Mouse (Mus musculus): ENCODE measurements around the gene Tarbp2. TPM values are rescaled to one million over a fixed set of nuclear protein-coding genes. Genes with fewer than 3 reads are reported as not detected.

Gene Tarbp2
- total and polyA plus RNA-seq, 2 experiments from 2014 or later, result 78.4 to 107 TPM

GRCm38 (mm10) chr15:102572081-102572480, 54.1 kb downstream of the Tarbp2 start:
- H3K27me3 ChIP-seq (ENCODE audit: insufficient read depth, low read length), result no peaks in the 10 kb centered on the region
- H3K4me3 ChIP-seq (ENCODE audit: low read depth, low read length), result no peak overlapping the region
- no peak overlapping the region for H3K4me2 ChIP-seq (ENCODE audit: low read depth, low read length, poor library complexity, severe bottlenecking)
- ATAC-seq (ENCODE audit: low FRiP score) (no peak), DNase-seq (ENCODE audit: low spot score) (no peak)
- no peaks in the 10 kb centered on the region for H3K4me1 ChIP-seq (ENCODE audit: insufficient read depth, low read length)
- TF ChIP-seq CTCF (IDR thresholded peaks at IDR 0.05), result no peak
- H3K36me3 ChIP-seq (ENCODE audit: insufficient read depth, low read length), result no peaks in the 10 kb centered on the region
- no peak overlapping the region for H3K9ac ChIP-seq (replicated peaks; ENCODE audit: low read length, poor library complexity, severe bottlenecking)
- H3K9me3 ChIP-seq (ENCODE audit: low read length), result no peaks in the 10 kb centered on the region
- H3K27ac ChIP-seq (ENCODE audit: low read depth, low read length), result no peak overlapping the region; the same call in 1 of the 2 replicates
- WGBS, result 78% methylated on average over 3 of the region's 3 CpGs

Other genes starting within 250 kb of the Tarbp2 start
- not detected in 2 replicates for gene Gm9918, start 247.6 kb upstream of the Tarbp2 start, total RNA-seq (2014; rRNA removed)
- gene Gm9918, start 247.6 kb upstream of the Tarbp2 start, polyA plus RNA-seq (2015; fragmentation: Nextera tagmentation; extraction: Ambion mirVana), result not detected in 2 replicates
- gene Mfsd5, start 238.7 kb upstream of the Tarbp2 start, total RNA-seq (2014; rRNA removed), result 43.3 and 59.3 TPM in 2 replicates
- 63.5 and 67.3 TPM in 2 replicates for gene Mfsd5, start 238.7 kb upstream of the Tarbp2 start, polyA plus RNA-seq (2015; fragmentation: Nextera tagmentation; extraction: Ambion mirVana)
- gene Espl1, start 221.9 kb upstream of the Tarbp2 start, total RNA-seq (2014; rRNA removed), result 2.7 and 4.5 TPM in 2 replicates
- gene Espl1, start 221.9 kb upstream of the Tarbp2 start, polyA plus RNA-seq (2015; fragmentation: Nextera tagmentation; extraction: Ambion mirVana), result 1.7 and 2.7 TPM in 2 replicates
- 145 and 153 TPM in 2 replicates for gene Pfdn5, start 192.1 kb upstream of the Tarbp2 start, total RNA-seq (2014; rRNA removed)
- 525 and 567 TPM in 2 replicates for gene Pfdn5, start 192.1 kb upstream of the Tarbp2 start, polyA plus RNA-seq (2015; fragmentation: Nextera tagmentation; extraction: Ambion mirVana)
- 63.1 and 69.1 TPM in 2 replicates for gene Myg1, start 186.5 kb upstream of the Tarbp2 start, total RNA-seq (2014; rRNA removed)
- 83.2 and 87.1 TPM in 2 replicates for gene Myg1, start 186.5 kb upstream of the Tarbp2 start, polyA plus RNA-seq (2015; fragmentation: Nextera tagmentation; extraction: Ambion mirVana)
- gene Aaas, start 167.4 kb upstream of the Tarbp2 start, total RNA-seq (2014; rRNA removed), result 21.8 and 31.1 TPM in 2 replicates
- gene Aaas, start 167.4 kb upstream of the Tarbp2 start, polyA plus RNA-seq (2015; fragmentation: Nextera tagmentation; extraction: Ambion mirVana), result 30.1 and 32.8 TPM in 2 replicates
- 0.47 and 0.60 TPM in 2 replicates for gene Sp7, start 151.0 kb upstream of the Tarbp2 start, total RNA-seq (2014; rRNA removed)
- gene Sp7, start 151.0 kb upstream of the Tarbp2 start, polyA plus RNA-seq (2015; fragmentation: Nextera tagmentation; extraction: Ambion mirVana), result 0.10 and 0.31 TPM in 2 replicates
- gene Sp1, start 112.0 kb upstream of the Tarbp2 start, total RNA-seq (2014; rRNA removed), result 20.9 and 25.6 TPM in 2 replicates
- 2.2 and 2.8 TPM in 2 replicates for gene Sp1, start 112.0 kb upstream of the Tarbp2 start, polyA plus RNA-seq (2015; fragmentation: Nextera tagmentation; extraction: Ambion mirVana)
- gene Amhr2, start 72.8 kb upstream of the Tarbp2 start, total RNA-seq (2014; rRNA removed), result 0.38 and 0.85 TPM in 2 replicates
- 0.60 and 1.0 TPM in 2 replicates for gene Amhr2, start 72.8 kb upstream of the Tarbp2 start, polyA plus RNA-seq (2015; fragmentation: Nextera tagmentation; extraction: Ambion mirVana)
- gene Prr13, start 59.2 kb upstream of the Tarbp2 start, total RNA-seq (2014; rRNA removed), result 23.1 and 23.2 TPM in 2 replicates
- gene Prr13, start 59.2 kb upstream of the Tarbp2 start, polyA plus RNA-seq (2015; fragmentation: Nextera tagmentation; extraction: Ambion mirVana), result 93.5 and 99.1 TPM in 2 replicates
- gene Pcbp2, start 47.7 kb upstream of the Tarbp2 start, total RNA-seq (2014; rRNA removed), result 150 and 181 TPM in 2 replicates
- gene Pcbp2, start 47.7 kb upstream of the Tarbp2 start, polyA plus RNA-seq (2015; fragmentation: Nextera tagmentation; extraction: Ambion mirVana), result 90.3 and 103 TPM in 2 replicates
- not detected in 2 replicates for gene Gm10337, start 14.5 kb upstream of the Tarbp2 start, total RNA-seq (2014; rRNA removed)
- gene Gm10337, start 14.5 kb upstream of the Tarbp2 start, polyA plus RNA-seq (2015; fragmentation: Nextera tagmentation; extraction: Ambion mirVana), result 15.9 and 18.2 TPM in 2 replicates
- gene Map3k12, start 1.1 kb upstream of the Tarbp2 start, total RNA-seq (2014; rRNA removed), result 73.3 and 82.1 TPM in 2 replicates
- 49.7 and 50.1 TPM in 2 replicates for gene Map3k12, start 1.1 kb upstream of the Tarbp2 start, polyA plus RNA-seq (2015; fragmentation: Nextera tagmentation; extraction: Ambion mirVana)
- 2.6 and 2.7 TPM in 2 replicates for gene Npff, start 6.8 kb downstream of the Tarbp2 start, total RNA-seq (2014; rRNA removed)
- 0.99 and 1.3 TPM in 2 replicates for gene Npff, start 6.8 kb downstream of the Tarbp2 start, polyA plus RNA-seq (2015; fragmentation: Nextera tagmentation; extraction: Ambion mirVana)
- not detected in 2 replicates for gene Gm28047, start 106.9 kb downstream of the Tarbp2 start, total RNA-seq (2014; rRNA removed)
- not detected in 2 replicates for gene Gm28047, start 106.9 kb downstream of the Tarbp2 start, polyA plus RNA-seq (2015; fragmentation: Nextera tagmentation; extraction: Ambion mirVana)
- 16.8 and 18.6 TPM in 2 replicates for gene Atf7, start 107.3 kb downstream of the Tarbp2 start, total RNA-seq (2014; rRNA removed)
- gene Atf7, start 107.3 kb downstream of the Tarbp2 start, polyA plus RNA-seq (2015; fragmentation: Nextera tagmentation; extraction: Ambion mirVana), result 7.5 and 10.9 TPM in 2 replicates
- 187 and 348 TPM in 2 replicates for gene Atp5g2, start 154.2 kb downstream of the Tarbp2 start, total RNA-seq (2014; rRNA removed)
- gene Atp5g2, start 154.2 kb downstream of the Tarbp2 start, polyA plus RNA-seq (2015; fragmentation: Nextera tagmentation; extraction: Ambion mirVana), result 54.4 and 76.5 TPM in 2 replicates
- gene Calcoco1, start 204.0 kb downstream of the Tarbp2 start, total RNA-seq (2014; rRNA removed), result 34.4 and 34.7 TPM in 2 replicates
- 27.1 and 27.2 TPM in 2 replicates for gene Calcoco1, start 204.0 kb downstream of the Tarbp2 start, polyA plus RNA-seq (2015; fragmentation: Nextera tagmentation; extraction: Ambion mirVana)